Mouse (Mus musculus): ENCODE measurements around the gene Nkain1.

The Nkain1 gene

DNA sequence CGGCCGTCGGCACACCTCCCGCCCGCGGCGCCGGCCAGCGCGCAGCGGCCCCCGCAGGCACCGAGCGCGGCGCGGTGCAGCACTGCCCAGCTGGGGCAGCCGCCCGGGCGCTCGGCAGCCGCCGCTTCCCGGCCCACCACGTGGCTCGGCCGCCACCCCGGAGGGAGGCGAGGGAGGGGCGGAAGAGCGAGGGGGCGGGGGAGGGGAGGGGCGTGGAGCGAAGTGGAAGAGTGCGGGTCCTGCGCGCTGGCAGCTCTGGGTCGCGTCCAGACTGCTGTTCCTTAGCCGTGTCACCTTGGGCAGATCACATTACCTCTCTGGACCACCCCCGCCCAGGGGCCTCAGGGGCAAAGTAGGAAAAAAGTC, at the start of gene Nkain1:
TSS of gene Nkain1 (minus strand) at position 126 of the 366 bp plus-strand sequence.
- DNase-seq (ENCODE audit: low spot score) = no peak

DNA sequence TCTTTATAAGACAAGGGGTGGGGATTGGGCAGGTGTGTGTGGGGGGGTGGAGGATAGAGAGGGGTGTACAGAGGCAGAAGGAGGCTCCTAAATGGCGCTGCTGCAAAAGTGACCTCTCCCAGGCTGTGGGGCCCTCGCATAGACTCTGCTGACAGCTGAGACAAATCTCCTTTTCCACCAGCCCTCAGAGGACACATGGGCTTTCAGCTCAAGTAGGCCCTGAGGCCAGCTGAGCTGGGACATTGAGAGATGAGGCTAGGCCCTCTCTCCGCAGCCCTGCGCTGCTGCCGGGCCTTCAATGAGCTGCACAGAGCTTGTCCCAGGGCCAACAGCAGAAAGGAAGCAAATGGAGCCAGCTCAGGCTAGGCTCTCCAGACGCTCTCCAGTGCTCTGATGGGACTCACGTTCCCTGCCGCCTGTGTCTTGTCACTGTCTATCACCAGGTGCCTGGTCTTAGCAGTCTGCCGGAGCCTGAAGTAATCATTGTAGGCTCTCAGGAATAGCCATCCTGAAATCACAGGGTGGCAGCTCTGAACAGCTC, 4.8 kb upstream of the Nkain1 start:
- no peak for DNase-seq (ENCODE audit: low spot score)

DNA sequence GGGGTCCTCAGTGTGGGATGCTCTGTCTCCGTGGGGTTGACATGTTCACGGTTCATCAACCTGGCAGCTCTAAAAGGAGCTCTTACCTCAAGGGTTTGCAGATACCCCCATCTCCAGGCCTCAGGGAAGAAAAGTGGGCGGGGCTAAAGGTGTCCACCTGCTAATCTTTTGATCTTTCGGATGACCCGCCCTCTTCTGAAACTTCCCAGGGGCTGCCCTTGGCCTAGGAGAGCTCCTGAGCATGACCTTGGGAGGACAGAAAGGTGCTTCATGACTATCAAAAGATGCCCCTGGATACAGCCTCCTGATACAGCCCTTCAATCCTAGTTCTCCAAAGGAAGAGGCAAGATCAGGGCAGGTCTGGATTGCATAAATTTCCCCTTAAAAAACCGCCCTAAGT, 3.1 kb upstream of the Nkain1 start:
- no peak for DNase-seq (ENCODE audit: low spot score)

DNA sequence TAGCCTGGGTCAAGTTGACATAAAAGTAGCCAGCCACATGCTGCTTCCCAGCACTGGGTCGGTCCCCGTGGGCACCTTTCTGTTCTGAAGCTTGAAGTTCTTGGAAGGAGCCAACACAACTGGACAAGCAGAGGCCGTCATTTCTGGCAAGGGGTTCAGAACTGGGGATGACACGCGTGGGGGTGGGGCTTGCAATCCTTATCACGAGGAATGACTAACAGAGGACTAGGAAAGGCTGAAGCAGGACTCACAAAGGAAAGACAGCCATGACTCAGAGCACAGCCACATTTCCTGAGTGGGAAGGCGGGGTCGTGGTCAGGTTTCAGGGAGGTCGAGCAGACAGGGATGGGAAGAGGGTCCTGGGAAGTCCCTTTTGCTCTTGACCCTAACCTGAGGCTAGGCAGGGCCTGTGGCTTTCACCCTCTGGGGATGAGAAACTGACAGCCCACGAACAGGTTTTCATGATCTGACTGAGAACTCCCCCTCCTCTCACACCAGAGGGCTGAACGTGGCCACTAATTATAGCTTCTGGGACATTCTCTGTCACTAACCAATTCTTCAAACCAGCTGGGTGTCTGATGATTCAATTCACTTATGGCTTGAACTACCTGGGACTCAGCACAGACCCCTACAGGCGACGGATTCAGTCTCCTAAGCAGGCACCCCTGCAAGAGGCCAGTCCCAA, 2.4 kb upstream of the Nkain1 start:
- no peak for DNase-seq (ENCODE audit: low spot score)

DNA sequence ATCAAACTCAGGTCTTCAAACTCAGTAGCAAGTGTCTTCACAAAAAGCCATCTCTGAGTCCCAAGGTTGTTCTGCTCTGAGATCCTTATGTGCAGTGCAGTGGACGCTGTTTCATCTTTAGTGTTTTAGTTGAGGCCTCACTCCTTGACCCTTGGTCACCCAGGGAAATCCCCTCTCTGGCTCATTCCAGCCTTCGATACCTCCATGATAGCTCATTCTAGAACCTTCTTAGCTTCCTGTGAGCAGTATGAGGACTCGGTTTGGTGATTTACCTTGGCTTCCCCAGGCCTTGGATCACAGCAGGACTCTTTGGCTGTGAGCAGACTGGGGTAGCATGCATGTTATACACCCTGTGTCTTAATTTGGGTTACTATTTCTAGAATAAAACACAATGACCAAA, 1.6 kb upstream of the Nkain1 start:
- no peak for DNase-seq (ENCODE audit: low spot score)

DNA sequence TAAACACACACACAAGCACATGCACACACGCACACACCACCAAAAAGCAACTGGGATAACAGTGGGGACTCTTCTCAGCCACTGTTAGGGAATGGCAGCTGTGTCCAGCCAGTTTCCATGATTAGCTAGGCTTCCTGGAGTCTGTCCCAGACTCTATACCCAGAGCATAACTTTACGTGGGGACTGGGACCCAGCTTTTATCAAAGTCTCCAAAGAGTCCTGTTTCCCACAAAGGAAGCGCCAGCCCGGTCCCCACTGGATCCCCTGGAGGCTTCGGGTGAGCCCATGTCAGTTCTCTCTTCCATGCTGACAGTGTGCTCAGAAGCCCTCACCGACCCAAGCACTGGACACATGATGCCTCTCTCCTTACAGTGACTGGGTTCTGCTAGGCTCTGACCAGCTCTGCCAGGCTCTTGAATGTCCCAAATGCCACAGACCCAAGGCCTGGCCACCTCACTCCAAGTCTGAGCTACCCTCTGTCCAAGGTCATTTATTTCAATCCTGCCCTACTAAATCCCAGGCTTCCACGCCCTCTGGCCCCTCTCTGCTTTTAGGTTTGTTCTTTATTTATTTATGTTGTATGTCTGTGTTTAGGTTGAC, 988 bp upstream of the Nkain1 start:
- no peak for DNase-seq (ENCODE audit: low spot score)

DNA sequence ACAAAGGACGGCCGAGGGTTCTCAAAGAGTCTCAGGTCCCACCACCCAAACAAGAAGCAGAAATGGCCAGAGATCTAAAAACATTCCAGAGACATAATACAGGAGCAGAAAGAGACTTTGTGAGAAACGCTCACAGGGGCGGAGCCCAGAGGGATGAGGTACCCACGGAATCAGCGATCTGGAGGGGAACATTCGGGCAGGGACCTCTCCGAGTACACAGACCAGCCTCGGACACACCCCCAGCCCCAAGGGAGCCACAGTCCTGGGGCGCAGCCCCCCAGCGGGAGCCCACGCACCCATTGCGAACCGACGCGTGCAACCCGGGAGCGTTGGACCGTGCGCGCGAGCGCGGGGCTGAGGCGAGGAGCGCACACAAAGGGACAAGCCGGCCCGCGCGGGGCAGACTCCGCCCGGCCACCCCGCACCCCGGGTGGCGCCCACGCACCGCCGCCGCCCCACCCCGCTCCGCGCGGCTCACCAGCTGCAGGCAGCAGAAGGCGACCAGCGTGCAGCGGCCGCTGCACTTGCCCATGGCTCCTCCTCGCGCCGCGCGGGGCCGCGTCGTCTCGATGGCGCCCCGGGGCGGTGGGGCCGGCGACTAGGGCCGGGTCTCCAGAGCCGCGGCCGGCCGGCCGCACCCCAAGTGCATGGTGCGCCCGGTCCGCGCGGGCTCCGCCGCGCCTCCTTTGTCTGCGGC, 474 bp downstream of the Nkain1 start:
- DNase-seq (ENCODE audit: low spot score) = no peak

DNA sequence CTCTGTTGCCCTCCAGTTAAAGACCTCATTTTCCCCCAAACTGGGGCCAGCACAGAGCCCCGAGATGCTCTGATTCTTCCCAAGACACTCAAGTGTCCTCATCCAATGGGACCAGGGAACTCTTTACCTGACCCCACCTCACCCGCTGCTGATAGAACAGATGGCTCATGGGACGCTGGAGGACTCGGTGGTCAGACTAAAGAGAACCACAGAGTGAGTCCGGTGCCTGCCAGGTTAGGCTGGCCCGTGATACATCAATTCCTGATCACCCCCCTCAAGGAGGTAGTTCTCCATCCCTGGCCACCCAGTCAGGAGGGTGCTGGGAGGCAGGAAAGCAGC, 992 bp downstream of the Nkain1 start:
- DNase-seq (ENCODE audit: low spot score) = no peak

DNA sequence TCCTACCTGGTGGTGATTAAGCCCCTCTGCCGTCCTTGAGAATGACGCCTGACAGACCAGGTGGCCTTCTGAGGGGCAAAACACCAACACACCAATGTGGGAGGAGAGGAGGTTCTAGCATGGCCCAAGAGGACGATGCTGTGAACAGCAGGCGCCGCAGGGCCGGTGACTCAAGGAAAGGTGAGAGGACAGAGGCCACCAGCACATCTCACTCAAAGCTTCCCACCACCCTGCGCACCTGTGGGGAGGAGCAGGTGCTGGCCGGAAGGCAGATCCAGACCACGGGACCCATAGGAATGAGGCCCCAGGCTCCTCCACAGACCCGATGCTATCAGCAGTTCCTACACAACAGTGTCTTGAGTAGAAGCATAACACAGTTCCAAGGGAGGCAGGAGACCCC, 1.4 kb downstream of the Nkain1 start:
- no peak for DNase-seq (ENCODE audit: low spot score)

DNA sequence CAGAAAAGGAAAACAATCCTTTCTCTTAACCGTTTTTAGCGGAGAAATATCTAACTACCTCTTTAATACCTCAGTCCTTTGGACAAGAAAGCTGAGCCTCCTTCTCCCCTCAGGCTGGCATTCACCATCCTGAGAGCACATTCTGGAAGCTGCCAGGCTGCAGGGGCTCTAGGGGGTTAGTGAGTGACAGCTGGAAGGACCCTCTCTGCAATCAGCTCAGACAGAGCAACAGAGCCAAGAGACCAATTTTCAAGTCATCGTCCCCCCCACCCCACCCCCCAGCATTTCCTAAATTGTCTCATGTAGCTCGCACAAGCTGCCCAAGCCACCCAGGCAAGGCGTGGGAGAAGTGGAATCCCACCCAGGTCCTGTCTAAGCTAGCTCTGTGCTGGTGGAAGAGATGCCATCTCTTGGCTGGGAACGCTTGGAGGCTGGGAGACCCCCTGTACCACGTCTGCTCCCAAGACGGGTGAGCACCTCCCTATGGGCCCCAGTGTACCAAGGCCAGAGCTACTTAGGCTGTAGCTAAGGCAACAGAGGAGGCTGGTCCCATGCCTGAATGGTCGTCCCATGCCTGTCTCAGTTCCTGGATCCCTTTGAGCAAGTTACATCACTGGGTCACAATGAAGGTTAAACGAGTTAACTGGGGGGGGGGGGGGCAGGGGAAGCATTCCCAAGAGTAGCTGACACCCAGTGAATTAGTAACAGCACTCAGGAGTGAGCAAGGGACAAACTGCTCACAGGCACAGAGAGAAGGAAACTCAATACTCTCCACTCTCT, 2.8 kb downstream of the Nkain1 start:
- DNase-seq (ENCODE audit: low spot score) = no peak

DNA sequence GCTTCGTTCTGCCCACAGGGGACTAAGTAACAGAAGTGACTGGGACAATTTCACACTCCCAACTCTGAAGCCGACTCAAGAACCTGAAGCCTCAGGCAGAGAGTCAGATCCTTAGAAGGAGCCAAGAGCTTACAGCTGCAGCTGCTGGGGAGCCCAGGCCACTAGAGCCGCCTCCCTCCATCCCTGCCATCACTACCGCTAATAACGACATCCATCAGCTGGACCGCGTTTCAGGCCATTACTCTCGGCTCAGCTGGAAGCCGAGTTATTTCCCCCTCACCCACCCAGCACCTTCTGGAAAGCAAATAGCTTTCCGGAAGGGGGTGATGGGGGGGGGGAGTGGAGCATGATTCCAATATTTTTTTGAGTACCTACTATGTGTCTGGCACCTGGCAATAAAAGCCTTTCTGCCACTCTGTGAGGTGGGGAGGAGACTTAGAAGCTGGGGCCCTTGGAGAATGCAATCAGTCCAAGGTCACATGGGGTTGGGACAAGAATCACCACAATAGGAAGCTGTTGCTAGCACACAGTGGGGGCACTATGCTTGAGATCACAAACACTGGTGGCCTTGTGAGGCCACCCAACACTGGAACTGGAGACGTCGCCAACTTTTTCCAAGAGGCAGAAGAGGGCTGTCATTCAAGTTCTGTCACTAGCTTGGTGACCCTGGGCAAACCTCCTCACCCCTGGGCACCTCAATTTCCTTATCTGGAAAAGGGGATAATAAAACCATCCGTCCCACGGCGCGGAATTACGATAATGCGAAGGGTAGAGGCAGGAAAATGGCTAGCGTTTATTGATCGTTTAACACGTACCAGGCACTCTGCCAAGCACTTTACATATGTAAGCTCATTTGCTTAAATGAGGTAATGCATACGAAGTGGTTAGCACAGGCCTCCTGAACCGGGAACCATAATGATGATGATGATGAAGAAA, 5.7 kb downstream of the Nkain1 start:
- no peak for DNase-seq (ENCODE audit: low spot score)

DNA sequence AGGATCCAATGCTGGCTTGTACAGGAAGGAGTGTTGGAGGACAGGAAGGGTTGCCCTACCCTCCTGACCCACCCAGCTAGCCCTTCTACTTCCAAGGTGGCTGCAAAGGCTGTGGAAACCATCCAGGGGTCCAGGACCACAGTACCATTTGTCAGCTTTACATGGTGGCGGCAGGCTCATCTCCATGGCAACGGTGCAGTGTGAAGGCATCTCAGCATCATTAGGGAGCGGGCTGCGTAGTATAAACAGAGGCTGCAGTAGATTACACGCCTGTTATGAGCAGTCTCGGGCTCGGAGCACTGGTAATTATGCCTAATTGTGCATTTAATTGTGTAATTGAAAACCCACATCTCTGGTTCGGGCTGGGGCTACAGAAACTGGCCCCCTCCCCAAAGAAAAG, 10.2 kb downstream of the Nkain1 start:
- no peak for DNase-seq (ENCODE audit: low spot score)

DNA sequence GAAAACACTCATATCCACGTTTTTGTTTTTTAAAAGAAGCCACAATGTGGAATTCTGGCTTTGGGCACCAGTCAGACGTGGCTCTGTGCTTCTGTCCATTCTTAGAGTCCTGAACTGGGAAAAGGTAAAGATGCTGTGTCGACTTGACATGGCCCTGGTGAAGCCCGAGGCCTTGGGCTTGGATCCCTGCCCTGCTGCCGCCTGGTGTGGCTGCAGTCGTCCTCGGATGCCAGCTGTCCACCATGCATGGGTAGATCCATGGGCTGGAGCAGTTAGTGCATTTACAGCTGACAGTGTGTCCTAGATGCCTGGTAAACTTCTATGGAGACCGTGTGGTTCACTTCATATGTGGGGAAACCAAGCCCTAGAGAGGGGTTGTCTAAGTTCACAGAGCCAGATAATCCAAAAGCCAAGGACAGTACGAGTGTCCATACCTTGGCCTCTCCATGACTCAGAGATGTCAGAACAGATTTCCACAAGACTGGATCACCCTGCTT, 10.7 kb downstream of the Nkain1 start:
- no peak for DNase-seq (ENCODE audit: low spot score)

DNA sequence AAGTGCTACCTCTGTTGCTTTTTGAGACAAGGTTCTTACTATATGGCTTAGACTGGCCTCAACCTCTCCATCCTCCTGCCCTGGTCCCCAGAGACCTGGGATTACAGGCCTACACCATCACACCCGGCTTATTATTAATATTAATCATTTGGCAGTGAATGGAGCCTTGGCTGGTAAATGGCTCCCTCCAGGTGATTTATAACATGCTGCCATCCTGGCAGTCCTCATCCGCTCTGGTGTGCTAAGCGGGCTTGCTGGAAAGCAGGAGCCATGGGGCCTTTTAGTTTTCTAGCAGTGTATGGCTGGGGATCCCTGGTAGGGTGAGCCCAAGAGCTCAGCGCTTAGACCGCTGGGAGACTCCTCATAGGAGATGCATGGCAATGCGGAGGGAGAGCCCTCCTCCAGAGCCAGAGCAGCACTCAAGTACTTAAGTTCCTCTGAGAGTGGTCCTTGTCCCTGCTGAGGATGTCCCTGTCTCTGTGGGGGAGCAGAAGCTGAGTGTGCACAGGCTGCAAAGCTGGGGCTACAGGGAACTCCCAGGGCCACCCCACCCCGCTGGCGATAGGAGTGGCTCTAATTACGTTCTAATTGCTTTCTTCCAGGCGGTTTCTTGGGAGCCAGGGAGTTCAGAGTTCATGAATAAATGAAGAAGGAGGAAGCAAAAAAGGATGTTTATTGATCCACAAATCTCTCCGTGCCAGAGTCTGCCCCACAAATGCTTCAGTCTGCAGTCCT, 13.2 kb downstream of the Nkain1 start:
- DNase-seq (ENCODE audit: low spot score) = no peak

DNA sequence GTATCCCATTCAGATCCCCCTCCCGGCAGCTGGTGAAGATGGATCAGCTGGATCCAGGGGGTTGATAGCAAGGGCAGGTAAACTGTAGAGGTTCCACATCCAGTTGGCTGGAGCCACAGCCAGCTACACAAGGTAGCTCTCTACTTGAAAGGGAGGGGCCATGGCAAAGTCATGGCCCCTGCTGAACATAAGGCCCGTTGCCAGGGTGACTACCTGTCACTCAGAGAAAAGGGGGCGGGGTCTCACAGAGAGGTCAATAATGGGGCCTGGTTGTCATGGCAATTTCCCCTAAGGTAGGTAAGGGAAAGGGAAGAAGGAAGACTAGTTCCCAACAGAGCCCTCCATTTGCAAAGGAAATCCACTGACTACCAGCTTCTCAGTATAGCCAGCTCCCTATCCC, 14.8 kb downstream of the Nkain1 start:
- DNase-seq (ENCODE audit: low spot score) = no peak

DNA sequence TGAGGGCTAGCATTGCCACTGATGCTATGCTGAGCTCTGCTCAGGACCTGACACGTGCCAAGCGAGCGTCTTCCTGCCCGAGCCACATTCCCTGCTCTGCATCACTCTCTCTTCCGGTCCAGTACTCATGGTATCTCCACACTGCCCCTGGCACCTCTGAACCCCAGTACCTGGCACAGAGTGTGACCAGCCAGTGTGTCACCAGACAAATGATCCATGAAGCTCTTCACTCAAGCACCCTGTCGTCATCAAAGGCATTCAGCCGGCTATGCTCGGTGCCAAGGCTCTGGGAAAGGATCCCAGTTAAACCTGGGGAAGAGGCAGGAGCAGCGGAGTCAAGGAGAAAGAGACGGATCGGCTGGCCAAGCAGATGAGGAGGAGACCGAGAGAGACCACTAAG, 16.1 kb downstream of the Nkain1 start:
- DNase-seq (ENCODE audit: low spot score) = no peak

DNA sequence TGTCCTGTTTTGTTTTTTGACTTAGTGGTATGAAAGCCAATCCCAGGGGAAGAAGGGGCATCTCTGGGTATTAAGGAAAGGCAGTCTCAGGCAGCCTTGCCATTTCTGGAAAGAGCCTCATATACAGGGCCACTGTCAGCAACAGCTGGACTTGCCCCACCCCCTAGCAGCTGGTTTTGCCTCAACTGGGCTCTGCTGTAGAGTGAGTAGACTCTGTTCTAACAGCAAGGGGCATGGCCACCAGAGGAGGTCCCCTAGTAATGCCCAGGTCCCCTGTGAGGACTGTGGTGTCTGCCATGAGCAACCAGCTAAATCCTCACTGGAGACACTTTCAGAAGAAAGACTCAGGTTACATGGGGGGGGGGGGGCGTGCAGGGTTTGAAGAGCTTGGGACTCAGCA, 17.0 kb downstream of the Nkain1 start:
- no peak for DNase-seq (ENCODE audit: low spot score)

DNA sequence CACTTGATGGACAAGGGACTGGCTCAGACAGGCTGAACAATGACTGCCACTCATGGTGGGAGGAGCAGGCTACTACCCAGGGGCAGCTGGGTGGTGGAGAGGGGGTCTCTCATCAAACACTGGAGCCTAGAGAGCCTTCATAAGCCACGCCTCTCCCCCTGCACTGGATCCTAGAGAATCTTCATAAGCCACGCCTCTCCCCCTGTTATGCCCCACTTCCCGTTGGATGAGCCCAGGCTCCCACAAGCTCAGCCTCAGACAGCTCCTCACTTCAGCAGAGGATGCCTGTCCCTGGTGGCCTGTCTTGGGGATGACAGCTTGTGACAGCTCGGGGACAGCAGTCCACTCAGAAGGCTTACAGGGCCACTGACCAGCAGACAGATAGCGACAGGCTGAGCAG, 17.7 kb downstream of the Nkain1 start:
- no peak for DNase-seq (ENCODE audit: low spot score)

DNA sequence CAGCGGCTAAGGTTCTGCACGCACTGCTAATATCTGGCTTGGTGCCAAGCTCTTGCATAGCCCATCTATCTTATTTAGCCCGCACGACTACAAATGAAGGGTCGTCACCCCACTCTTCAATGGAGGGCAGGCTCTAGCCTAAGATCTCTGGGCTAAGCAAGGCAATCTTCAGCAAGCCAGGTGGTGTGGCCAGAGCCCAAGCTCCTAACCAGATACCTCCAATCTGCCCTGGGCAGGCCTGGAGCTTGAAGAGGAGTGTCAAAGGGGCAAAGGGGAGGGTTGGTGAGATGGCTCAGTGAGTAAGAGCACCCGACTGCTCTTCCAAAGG, 20.9 kb downstream of the Nkain1 start:
- no peak for DNase-seq (ENCODE audit: low spot score)

DNA sequence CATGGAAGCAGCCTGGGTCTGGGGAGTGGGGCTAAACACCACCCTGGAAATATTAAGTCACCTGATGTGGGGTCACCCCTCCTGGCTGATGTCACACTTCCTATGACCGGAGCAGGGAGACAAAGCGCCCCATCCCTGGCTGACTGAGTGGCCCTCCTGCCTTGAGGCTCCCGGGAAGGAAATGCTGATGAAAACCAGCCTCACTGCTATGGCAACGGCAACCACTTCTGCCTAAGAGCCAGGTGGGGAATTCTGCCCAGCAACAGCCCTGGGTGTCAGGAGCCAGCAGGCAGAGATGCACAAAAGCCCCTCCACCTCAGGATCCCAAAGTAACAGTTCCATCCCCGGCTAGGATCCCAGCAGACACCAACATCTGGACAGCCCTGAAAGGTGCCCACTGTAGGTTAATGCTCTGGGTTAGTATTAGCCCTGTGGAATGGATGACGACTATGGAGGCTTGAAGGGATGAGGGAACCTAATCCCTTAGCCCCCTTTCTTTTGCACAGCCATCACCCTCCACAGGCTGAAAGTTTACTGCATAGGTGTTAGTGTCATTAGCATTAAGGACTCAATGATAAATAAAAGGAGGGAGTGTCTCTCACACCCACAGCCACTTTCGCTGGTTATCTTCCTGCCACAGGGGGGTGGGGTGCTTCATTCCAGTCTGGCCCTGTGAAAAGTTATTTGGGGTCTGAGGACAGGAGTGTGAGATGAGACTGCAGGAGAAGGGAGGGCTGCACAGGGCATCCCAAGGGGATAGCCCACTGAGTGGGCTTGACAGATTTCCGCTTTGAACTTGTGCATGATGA, 21.5 kb downstream of the Nkain1 start:
- DNase-seq (ENCODE audit: low spot score) = no peak
